Mouse (Mus musculus) cortical plate, adult 2 months (tissue): Measurements from ENCODE around the gene Large1.

Source experiments
- CTCF ChIP-seq: fragments of 200-500 bp; IDR thresholded peaks from 2 replicates; pipeline ENCODE4 v1.5.1; 2011; ENCODE audit warnings: mild to moderate bottlenecking, control low read depth, low read length; ENCODE audit not compliant: insufficient read depth; ENCODE audit errors: extremely low read depth
- POLR2A ChIP-seq: fragments of 200-500 bp; IDR thresholded peaks from 2 replicates; pipeline ENCODE4 v1.6.1; 2011; ENCODE audit warnings: mild to moderate bottlenecking, low read length, control low read depth; ENCODE audit not compliant: insufficient read depth; ENCODE audit errors: extremely low read depth

- TF ChIP-seq CTCF = no peak
- TF ChIP-seq POLR2A = no peak
These were observed 111.3 kb downstream of the Large1 start for GRCm38 (mm10) chr8:73242066-73242465.
